Mouse (Mus musculus): ENCODE measurements around the gene Il2rb. TPM values are rescaled to one million over a fixed set of nuclear protein-coding genes. Genes with fewer than 3 reads are reported as not detected.

Gene Il2rb
- 59.7 TPM for total RNA-seq (2023)

GRCm38 (mm10) chr15:78494968-78495406 is at the start of gene Il2rb:
Gene Il2rb, minus strand, starts transcription at chr15:78495271.

GRCm38 (mm10) chr15:78544561-78545001 is 49.5 kb upstream of the Il2rb start, which contains the start of gene Sstr3:
Gene Sstr3, minus strand, starts transcription at chr15:78544685.

GRCm38 (mm10) chr15:78530671-78531450 is 35.8 kb upstream of the Il2rb start, which contains the start of gene C1qtnf6:
Gene C1qtnf6, minus strand, starts transcription at chr15:78531416.

GRCm38 (mm10) chr15:78468379-78468937 is 26.6 kb downstream of the Il2rb start, which contains the start of gene Tmprss6:
Gene Tmprss6, minus strand, starts transcription at chr15:78468634.

Other genes with a start within 250 kb of the Il2rb start
- 0.98 TPM for gene Csf2rb2, start 189.6 kb downstream of the Il2rb start, total RNA-seq (2023)
- gene Csf2rb, start 169.5 kb downstream of the Il2rb start, total RNA-seq (2023), result 4.1 TPM
- not detected for gene Tex33, start 99.4 kb downstream of the Il2rb start, total RNA-seq (2023)
- gene Tst, start 89.4 kb downstream of the Il2rb start, total RNA-seq (2023), result 0.92 TPM
- gene Mpst, start 88.9 kb downstream of the Il2rb start, total RNA-seq (2023), result 23.0 TPM
- 10.8 TPM for gene Kctd17, start 66.7 kb downstream of the Il2rb start, total RNA-seq (2023)
- gene Tmprss6, start 26.6 kb downstream of the Il2rb start, total RNA-seq (2023), result not detected
- 0.47 TPM for gene C1qtnf6, start 36.1 kb upstream of the Il2rb start, total RNA-seq (2023)
- gene Sstr3, start 49.4 kb upstream of the Il2rb start, total RNA-seq (2023), result not detected
- 907 TPM for gene Rac2, start 77.5 kb upstream of the Il2rb start, total RNA-seq (2023)
- gene Cyth4, start 101.8 kb upstream of the Il2rb start, total RNA-seq (2023), result 146 TPM
- gene Elfn2, start 223.5 kb upstream of the Il2rb start, total RNA-seq (2023), result 2.6 TPM

Measured in CD4-positive naive resting alpha-beta T cell, adult 57 days (primary cell).